Mouse (Mus musculus) liver, embryonic 14.5 days (tissue): ENCODE data around the gene Kcnj8.

Experiments used
- CTCF ChIP-seq: IDR thresholded peaks from 2 replicates; pipeline ENCODE4 v1.5.1; 2016; ENCODE audit warnings: antibody characterized with exemption, low read depth, control low read depth
- EP300 ChIP-seq: IDR thresholded peaks from 2 replicates; pipeline ENCODE4 v1.6.1; 2016; ENCODE audit warnings: antibody characterized with exemption, low read depth

DNA sequence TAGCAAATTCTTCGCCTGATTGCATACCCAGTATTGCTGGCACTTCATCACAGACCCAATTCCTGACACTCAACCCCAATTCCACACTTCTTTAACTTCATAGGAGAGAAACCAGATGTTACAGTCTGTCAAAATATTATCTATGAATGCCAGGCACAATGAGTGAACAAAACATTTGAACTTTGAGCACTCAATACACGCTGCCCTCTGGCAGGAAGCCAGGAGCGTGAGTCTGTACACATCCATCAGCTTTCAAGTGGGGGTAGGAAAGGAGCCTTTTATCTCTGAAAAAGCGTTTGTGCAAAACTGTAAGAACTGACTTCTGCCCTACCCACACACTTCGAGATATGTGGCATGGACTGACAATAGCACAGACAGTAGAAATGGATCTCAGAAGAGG is 4.0 kb downstream of the Kcnj8 start:
- TF ChIP-seq CTCF (no peak), EP300 (no peak)
